Mouse (Mus musculus): ENCODE data around the gene Abi1.
"Not testable (repeated sequence)": the region's sequence is repeated elsewhere in the genome, so short reads cannot be mapped to it uniquely, and the experiment has no call there.

The Abi1 gene

DNA sequence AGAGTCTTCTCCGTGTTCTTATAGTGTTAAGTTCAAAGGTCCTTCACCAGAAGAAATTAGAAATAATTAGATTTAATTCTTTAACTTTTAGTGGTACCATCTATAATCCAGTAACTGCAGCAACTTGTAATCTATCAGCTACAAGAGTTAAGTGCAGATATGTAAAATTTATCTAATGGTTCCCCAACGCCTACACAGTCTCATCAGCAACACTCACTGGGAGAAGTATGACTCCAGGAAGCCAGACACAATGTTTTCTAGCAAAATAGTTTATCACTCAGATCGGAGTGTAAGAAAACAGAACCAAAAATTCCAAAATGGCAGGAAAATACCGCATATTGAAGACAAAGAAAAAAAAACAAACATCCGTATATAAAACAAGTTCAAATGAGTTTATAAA lies 84.1 kb downstream of the Abi1 start:
- DNase-seq: no peak

- DNase-seq: no peak
These were observed 85.8 kb downstream of the Abi1 start for GRCm38 (mm10) chr2:22954278-22954677.

- no peak for DNase-seq
These were observed 90.1 kb downstream of the Abi1 start for GRCm38 (mm10) chr2:22949956-22950355.

DNA sequence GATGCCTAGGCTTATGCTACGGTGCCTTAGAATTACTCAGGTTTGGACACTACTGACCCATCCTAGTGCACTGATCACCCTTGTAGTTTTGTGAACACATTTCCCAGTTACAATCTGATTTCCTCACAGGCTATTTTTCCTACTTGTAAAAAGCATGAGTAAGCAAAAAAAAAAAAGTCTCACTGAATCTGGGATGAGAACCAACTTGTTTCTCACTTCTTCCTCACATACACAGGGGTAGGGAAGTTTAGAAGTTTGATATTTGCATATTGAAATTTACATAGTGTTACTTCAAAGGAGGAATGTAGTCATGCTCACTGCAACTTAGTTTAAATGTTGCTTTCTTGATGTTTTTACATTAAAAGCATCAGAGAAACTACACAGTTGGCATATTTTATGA lies 106.5 kb downstream of the Abi1 start:
- DNase-seq: no peak

DNA sequence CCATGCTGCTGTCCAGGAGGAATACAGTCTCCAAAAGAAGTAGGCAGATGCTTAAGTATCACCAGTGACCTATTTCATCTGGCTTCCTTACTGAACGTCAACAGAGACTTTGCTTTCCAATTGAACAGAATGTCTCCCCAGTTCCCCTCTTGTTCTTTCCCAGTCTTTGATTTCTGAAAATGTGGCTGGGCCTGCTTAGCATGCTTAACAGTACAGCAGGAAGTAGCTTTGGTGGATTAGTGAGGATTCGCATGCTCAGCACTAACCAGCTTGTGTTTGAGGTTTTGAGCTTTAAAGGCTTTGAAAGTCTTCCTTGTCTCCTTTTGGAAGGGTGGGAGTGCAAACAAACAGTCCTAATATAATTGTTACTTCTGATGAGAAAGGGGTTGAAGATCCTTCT lies 111.8 kb downstream of the Abi1 start:
- DNase-seq: no peak

GRCm38 (mm10) chr2:22925911-22926310 lies 114.1 kb downstream of the Abi1 start:
- not testable (repeated sequence) for DNase-seq

GRCm38 (mm10) chr2:22918651-22919050 lies 121.4 kb downstream of the Abi1 start:
- no peak for DNase-seq

- no peak for DNase-seq
These were observed 125.6 kb downstream of the Abi1 start for GRCm38 (mm10) chr2:22914421-22914820.

GRCm38 (mm10) chr2:22903947-22904346 lies 136.1 kb downstream of the Abi1 start:
- no peak for DNase-seq

DNA sequence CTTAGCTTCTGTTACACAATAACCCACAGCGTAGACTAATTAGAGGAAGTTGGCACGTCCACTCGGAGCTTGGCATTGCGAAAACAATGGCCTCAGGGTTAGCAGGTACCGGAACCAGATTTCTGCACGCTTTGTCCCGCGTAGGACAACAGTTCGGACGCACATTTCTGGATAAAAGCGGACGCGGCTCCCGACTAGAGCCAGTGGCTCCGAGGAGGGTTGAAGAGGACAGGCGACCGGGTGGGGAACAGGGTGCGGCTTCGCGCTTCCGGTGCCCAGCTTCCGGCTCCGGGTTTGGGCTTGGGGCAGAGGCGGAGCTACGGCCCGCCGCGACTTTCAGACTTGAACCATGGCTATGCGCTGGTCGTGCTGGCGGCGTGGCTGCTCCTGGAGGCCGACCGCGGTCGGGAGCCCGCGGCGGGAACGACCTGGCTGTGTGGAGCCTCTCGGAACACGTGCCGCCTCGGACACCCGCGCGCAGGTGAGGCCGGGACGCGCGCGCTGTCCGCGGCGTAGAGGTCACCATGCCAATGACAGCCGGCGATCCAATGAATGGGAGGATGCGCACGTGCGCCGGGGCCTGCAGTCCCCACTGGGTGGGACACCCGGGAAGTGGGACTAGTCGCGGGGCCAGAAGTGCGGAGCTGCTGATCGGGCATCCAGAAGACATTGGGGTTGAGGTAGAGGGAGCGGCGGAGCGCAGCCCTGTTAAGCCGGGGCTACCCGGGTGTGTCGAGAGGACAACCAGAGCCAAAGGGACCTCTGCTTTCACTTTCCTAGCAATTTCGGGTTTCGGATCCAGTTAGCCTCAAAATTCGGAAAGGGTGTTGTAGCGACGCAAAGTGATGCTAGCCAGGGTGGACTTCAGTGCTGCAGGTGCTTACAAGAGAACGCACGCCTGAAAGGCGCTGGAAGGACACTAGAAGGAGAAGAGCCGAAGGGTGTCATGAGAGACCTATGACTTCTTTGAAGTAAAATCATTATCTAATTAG lies 144.5 kb downstream of the Abi1 start, which contains the start of gene Pdss1:
Gene Pdss1 (plus strand): TSS at position 241 of the 992 bp plus-strand sequence.
- peak; percentile 93 for DNase-seq

- no peak for DNase-seq
These were observed 145.1 kb downstream of the Abi1 start for GRCm38 (mm10) chr2:22894932-22895281.

Measured in right cerebral cortex, adult 18-20 months (tissue).